Mouse (Mus musculus) forebrain, embryonic 16.5 days (tissue): ENCODE data around the gene Slc35e2. TPM values are rescaled to one million over a fixed set of nuclear protein-coding genes. Genes with fewer than 3 reads are reported as not detected.
A peak's percentile ranks its signal among the peaks of the same experiment; 100 is the strongest.
"Not testable (repeated sequence)": the region's sequence is repeated elsewhere in the genome, so short reads cannot be mapped to it uniquely, and the experiment has no call there.

ENCODE experiments used
- ATAC-seq: fragments of 200-750 bp; cut with Nextera tagmentation; 2 replicates; pipeline ENCODE4 v1.8.0; 2017; ENCODE audit warnings: mild to moderate bottlenecking, moderate library complexity
- H3K27ac ChIP-seq: fragments of 300-500 bp; sonication (generic); 2 replicates; pipeline ENCODE4 v1.5.1; 2014; ENCODE audit warnings: low read length, control low read depth
- H3K27me3 ChIP-seq: fragments of 300-500 bp; sonication (generic); replicated peaks from 2 replicates; pipeline ENCODE4 v1.6.1; 2014; ENCODE audit warnings: low read length; ENCODE audit not compliant: control insufficient read depth, insufficient read depth
- H3K36me3 ChIP-seq: fragments of 300-500 bp; sonication (generic); 2 replicates; pipeline ENCODE4 v1.6.1; 2014; ENCODE audit not compliant: control insufficient read depth, insufficient read depth
- H3K4me1 ChIP-seq: fragments of 300-500 bp; sonication (generic); replicated peaks from 2 replicates; pipeline ENCODE4 v1.6.1; 2014; ENCODE audit warnings: low read length; ENCODE audit not compliant: control insufficient read depth, insufficient read depth
- H3K4me2 ChIP-seq: fragments of 300-500 bp; sonication (generic); 2 replicates; pipeline ENCODE4 v1.6.1; 2014; ENCODE audit warnings: mild to moderate bottlenecking, low read length, control low read depth
- H3K4me3 ChIP-seq: fragments of 300-500 bp; sonication (generic); replicated peaks from 2 replicates; pipeline ENCODE4 v1.5.1; 2014; ENCODE audit warnings: mild to moderate bottlenecking, low read length, control low read depth
- H3K9ac ChIP-seq: fragments of 300-500 bp; sonication (generic); replicated peaks from 2 replicates; pipeline ENCODE4 v1.6.1; 2014; ENCODE audit warnings: low read depth, low read length, control low read depth
- H3K9me3 ChIP-seq: fragments of 300-500 bp; sonication (generic); 2 replicates; pipeline ENCODE4 v1.6.1; 2016; ENCODE audit warnings: low read length; ENCODE audit not compliant: control insufficient read depth
- WGBS: fragments of 180-500 bp; shearing (Covaris S2); extraction: QIAGEN DNeasy Blood & Tissue Kit; methylation state at CpG from one replicate; pipeline ENCODE4 v1.1.7; 2014; 5-methylcytosine and 5-hydroxymethylcytosine counted together
- polyA plus RNA-seq: library from polyadenylated mRNA; unstranded; fragments of >200 nt; fragmentation: Nextera tagmentation; extraction: Ambion mirVana; gene quantifications from 2 replicates; pipeline ENCODE4 v1.2.1, GENCODE M21; 2015

The Slc35e2 gene
- polyA plus RNA-seq, 1 experiment from 2014 or later, result 12.9 TPM

- peak; percentile 32 for ATAC-seq
- Histone ChIP-seq H3K4me2 (peak overlapping the region; percentile 50), H3K36me3 (peaks cover 17% of the 10 kb centered on the region), H3K27me3 (peaks cover 53% of the 10 kb centered on the region), H3K9ac (peak overlapping the region; percentile 40; the same call in 1 of the 2 replicates), H3K27ac (no peak overlapping the region), H3K4me1 (peaks cover 28% of the 10 kb centered on the region), H3K9me3 (no peaks in the 10 kb centered on the region), H3K4me3 (peak overlapping the region; percentile 31)
- WGBS, result 2% methylated on average over 52 of the region's 52 CpGs
Measured at GRCm38 (mm10) chr4:155654456-155655298, 53.5 kb downstream of the Slc35e2 start.

- Histone ChIP-seq H3K27me3 (peaks cover 48% of the 10 kb centered on the region), H3K9me3 (no peaks in the 10 kb centered on the region), H3K27ac (no peak overlapping the region), H3K4me1 (peaks cover 28% of the 10 kb centered on the region), H3K9ac (no peak overlapping the region), H3K36me3 (peaks cover 3% of the 10 kb centered on the region; the same call in 1 of the 2 replicates), H3K4me2 (no peak overlapping the region), H3K4me3 (no peak overlapping the region)
- WGBS, result 94% methylated on average over 12 of the region's 13 CpGs
- ATAC-seq, result no peak
Measured at GRCm38 (mm10) chr4:155656214-155656751, 55.1 kb downstream of the Slc35e2 start.

- WGBS, result 87% methylated on average over 10 of the region's 10 CpGs
- H3K36me3 ChIP-seq, result no peaks in the 10 kb centered on the region
- peaks cover 23% of the 10 kb centered on the region for H3K27me3 ChIP-seq
Measured at GRCm38 (mm10) chr4:155658961-155659360, 57.7 kb downstream of the Slc35e2 start.

GRCm38 (mm10) chr4:155660641-155661040, 59.4 kb downstream of the Slc35e2 start:
- H3K27ac ChIP-seq, result no peak overlapping the region
- H3K4me2 ChIP-seq, result no peak overlapping the region
- H3K36me3 ChIP-seq, result 0 out of 2 replicates have a peak, but pooled peaks cover 5% of the 10 kb centered on the region
- H3K4me1 ChIP-seq, result no peaks in the 10 kb centered on the region
- no peaks in the 10 kb centered on the region for H3K9me3 ChIP-seq
- no peak overlapping the region for H3K9ac ChIP-seq
- 86% methylated on average over 12 of the region's 12 CpGs for WGBS
- no peak overlapping the region for H3K4me3 ChIP-seq
- ATAC-seq, result no peak
- peaks cover 6% of the 10 kb centered on the region for H3K27me3 ChIP-seq

More at GRCm38 (mm10) chr4:155658961-155659360, 57.7 kb downstream of the Slc35e2 start:
- Histone ChIP-seq H3K4me1 (peaks cover 14% of the 10 kb centered on the region), H3K9me3 (no peaks in the 10 kb centered on the region), H3K27ac (no peak overlapping the region), H3K9ac (no peak overlapping the region), H3K4me2 (no peak overlapping the region), H3K4me3 (no peak overlapping the region)
- no peak for ATAC-seq

GRCm38 (mm10) chr4:155666903-155667302, 65.7 kb downstream of the Slc35e2 start:
- ATAC-seq, result no peak
- H3K27ac ChIP-seq, result no peak overlapping the region
- no peak overlapping the region for H3K4me2 ChIP-seq
- H3K4me1 ChIP-seq, result peaks cover 20% of the 10 kb centered on the region
- no peaks in the 10 kb centered on the region for H3K9me3 ChIP-seq
- H3K36me3 ChIP-seq, result 0 out of 2 replicates have a peak, but pooled peaks cover 5% of the 10 kb centered on the region
- H3K27me3 ChIP-seq, result no peaks in the 10 kb centered on the region
- no peak overlapping the region for H3K9ac ChIP-seq
- H3K4me3 ChIP-seq, result no peak overlapping the region

GRCm38 (mm10) chr4:155668689-155669597, 67.7 kb downstream of the Slc35e2 start, which contains the start of gene Mib2:
TSS of gene Mib2 (minus strand) at chr4:155669198.
- under 1% methylated on average over 73 of the region's 73 CpGs for WGBS
- Histone ChIP-seq H3K4me1 (peaks cover 20% of the 10 kb centered on the region), H3K4me2 (peak within 1 kb of the TSS; percentile 94), H3K27me3 (no peaks in the 10 kb centered on the region), H3K9me3 (no peaks in the 10 kb centered on the region), H3K4me3 (peak within 1 kb of the TSS; percentile 67), H3K27ac (peak within 1 kb of the TSS; percentile 63), H3K36me3 (0 out of 2 replicates have a peak, but pooled peaks cover 5% of the 10 kb centered on the region), H3K9ac (peak within 1 kb of the TSS; percentile 88)
- peak; percentile 99 for ATAC-seq

- 0 out of 2 replicates have a peak, but pooled peaks cover 5% of the 10 kb centered on the region for H3K36me3 ChIP-seq
- H3K4me1 ChIP-seq, result peaks cover 20% of the 10 kb centered on the region
- 1% methylated on average over 8 of the region's 8 CpGs for WGBS
- H3K4me2 ChIP-seq, result peak overlapping the region; percentile 65
- H3K4me3 ChIP-seq, result peak overlapping the region; percentile 67
- no peak; the same call in 1 of the 2 replicates for ATAC-seq
- H3K9me3 ChIP-seq, result no peaks in the 10 kb centered on the region
- H3K27ac ChIP-seq, result no peak overlapping the region
- H3K9ac ChIP-seq, result peak overlapping the region; percentile 17
- H3K27me3 ChIP-seq, result no peaks in the 10 kb centered on the region
Measured at GRCm38 (mm10) chr4:155669598-155670075, 68.4 kb downstream of the Slc35e2 start.

- not testable (repeated sequence) for H3K27me3 ChIP-seq, H3K36me3 ChIP-seq, H3K4me2 ChIP-seq, H3K9ac ChIP-seq, H3K4me3 ChIP-seq, H3K9me3 ChIP-seq, H3K27ac ChIP-seq, ATAC-seq
- peaks cover 20% of the 10 kb centered on the region for H3K4me1 ChIP-seq
- 62% methylated on average over 4 of the region's 4 CpGs for WGBS
Measured at GRCm38 (mm10) chr4:155670236-155670635, 69.0 kb downstream of the Slc35e2 start.
